Mouse (Mus musculus): ENCODE measurements around the gene Col4a1.
A peak's percentile ranks its signal among the peaks of the same experiment; 100 is the strongest.

Gene Col4a1

DNA sequence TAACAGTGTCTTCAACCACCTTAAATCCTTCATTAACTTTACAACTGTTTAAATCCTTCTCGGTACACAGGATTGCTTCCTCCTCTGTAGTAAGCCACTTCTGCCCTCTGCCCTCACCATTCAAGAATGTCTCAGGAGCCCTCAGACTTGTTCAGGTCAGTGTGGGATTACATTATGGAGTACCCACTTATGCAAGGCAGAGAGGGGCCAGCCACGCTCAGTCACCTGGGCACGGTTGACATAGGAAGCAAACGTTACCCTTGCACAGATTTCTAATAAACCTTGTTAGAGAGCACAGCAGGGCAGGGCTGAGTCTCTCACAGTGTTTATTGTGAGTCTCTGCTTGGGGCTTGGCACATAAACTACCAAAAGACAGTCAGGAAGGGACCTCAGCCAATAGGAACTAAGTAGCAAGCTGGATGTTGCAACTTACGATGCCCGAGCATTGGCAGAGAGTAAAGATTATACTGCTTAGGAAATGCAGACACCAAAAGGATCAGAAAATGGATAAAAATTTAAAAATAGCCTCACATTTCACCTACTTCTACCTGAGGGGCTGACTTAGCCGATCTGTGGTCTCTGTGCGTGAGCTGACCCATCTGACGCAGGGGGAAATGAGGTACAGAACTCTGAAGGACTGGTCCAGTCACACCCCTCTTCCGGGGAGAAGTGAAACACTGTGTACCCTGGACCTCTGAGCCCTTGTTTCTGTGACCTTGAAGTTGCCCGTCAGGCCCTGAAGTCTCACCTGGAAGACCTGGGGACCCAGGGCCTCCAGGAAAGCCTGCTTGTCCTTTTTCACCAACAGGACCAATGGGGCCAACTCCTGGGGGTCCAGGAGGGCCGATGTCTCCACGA, 86.8 kb downstream of the Col4a1 start:
- DNase-seq: no peak

- no peak for DNase-seq
Measured at GRCm38 (mm10) chr8:11224178-11224577, 88.4 kb downstream of the Col4a1 start.

- no peak for DNase-seq
Measured at GRCm38 (mm10) chr8:11221353-11221752, 91.3 kb downstream of the Col4a1 start.

DNA sequence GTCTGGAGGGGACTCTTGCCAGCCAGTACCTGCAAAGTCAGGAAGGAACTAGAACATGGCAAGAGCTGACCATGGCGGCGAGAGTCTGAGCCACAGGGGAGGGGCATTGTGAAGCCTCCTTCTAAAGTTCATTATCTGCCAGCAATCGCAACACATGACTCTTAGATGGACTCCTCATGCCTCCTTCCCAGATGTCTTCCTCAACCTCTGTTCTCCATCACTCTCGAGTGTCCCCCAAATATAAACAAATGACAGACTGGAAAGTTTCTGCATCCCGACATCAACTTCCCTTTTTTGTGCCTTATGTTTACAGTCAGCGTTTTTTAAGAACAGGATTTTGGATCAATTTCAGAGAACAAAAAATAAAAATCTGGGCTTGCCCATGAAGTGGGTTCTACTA, 93.3 kb downstream of the Col4a1 start:
- no peak for DNase-seq

DNA sequence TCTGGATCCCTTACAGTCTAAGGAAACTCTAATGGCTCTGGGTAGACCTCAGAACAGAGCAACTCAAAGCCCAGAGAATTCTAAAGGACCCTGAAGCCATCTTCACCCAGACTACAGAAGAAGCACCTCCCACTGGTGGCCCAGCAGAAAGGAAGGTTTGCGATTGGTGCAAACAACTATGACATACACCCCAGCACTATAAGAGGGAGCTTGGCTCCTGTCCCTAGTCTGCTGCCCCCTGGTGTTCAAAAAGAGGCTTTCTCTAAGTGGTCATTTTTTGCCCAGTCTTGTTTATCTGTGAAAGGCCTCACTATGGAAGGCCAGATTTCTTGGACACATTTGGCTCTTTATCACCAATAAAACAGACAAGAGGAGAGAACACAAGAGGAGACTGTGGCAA, 97.4 kb downstream of the Col4a1 start:
- DNase-seq: peak; percentile 52

DNA sequence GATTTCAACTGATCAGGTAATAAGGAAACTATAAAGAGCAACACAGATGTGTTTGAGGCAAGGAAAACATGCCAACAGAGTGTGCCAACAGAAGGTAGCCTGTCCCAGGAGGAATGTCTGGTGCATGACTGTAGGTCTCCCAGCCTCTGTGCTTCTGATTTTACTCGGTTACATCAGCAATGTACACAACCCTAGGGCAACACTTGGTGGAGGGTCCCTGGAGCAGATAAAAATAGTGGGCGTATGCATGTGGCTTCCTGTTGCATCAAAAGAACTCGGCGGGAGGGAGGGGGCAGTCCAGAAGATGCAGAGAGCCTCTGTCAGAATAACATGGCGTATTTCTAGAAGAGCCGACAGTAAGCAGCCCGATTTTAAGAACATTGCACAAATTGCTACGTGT, 106.1 kb downstream of the Col4a1 start:
- no peak for DNase-seq

GRCm38 (mm10) chr8:11205532-11205931, 107.1 kb downstream of the Col4a1 start:
- no peak for DNase-seq

GRCm38 (mm10) chr8:11203260-11204110, 109.1 kb downstream of the Col4a1 start:
- DNase-seq: peak; percentile 48

DNA sequence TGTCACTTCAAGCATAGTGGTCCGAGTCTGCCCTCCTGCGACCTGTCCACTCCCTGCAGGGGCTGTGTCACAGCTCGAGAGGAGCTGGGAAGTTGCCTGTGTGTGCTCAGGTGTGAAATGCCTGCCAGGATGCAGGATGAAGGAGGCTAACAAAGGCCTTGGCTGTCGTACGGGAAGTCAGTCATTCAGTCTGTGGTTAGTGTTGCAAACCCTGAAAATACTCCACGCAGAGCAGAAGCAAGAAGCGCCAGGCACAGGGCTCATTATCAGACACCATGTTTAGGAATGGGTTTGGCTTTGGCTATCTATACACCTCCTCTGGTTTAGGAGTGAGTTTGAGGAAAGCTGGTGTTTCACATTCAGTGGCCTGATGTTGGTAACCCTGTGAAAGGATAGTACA, 114.0 kb downstream of the Col4a1 start:
- no peak for DNase-seq

DNA sequence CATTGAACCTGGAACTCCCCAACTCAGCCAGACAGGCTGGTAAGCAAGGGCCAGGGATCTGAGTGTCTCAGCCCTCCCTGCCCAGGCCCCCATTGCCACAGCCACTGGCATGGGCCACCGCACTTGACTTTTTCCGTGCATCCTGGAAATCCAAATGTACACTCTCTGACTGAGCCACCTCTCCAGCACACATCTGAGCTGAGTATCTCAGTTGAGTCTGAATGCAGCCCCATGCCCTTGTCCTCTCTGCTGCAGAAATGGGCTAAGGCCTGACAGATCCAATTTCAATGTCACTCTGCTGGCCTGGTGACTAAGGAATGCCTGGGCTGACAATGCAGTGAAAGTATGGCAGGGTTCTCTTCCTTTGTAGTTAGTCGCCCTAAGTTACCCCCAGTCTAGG, 114.6 kb downstream of the Col4a1 start:
- DNase-seq: no peak

GRCm38 (mm10) chr8:11197261-11197660, 115.4 kb downstream of the Col4a1 start:
- no peak for DNase-seq

- no peak for DNase-seq
Measured at GRCm38 (mm10) chr8:11192719-11193324, 119.8 kb downstream of the Col4a1 start.

DNA sequence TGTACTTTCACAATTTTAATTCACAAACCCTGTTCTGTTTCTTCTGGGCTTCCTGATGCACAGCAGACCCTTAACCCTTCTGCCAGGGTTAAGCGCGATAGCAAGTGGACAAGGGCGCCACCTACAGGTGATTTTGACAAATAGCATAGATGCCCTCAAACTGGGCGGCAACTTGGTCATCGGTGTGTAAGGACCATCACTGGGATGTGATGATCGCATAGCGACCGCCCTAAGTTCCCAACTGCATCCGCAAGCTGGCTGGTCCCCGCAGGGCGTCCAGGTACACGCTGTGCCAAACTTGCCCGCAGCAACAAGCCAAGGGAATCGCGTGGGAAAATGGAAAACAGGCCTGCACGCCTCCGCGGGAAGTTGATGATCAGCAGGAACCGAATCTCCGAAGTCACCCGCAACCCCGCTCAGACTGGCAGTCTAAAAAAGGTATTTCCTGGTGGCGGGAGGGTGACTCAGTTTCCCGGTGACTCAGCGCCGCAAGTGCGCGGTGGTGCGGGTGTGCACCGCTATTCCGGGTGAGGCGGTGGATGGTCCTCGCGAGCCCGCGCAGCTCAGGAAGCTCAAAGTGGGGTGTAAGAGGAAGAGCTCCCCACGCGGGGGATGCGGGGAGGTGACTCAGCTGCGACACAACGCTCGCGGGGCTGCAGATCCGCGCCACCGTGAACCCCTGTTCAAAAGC, 124.9 kb downstream of the Col4a1 start:
- DNase-seq: peak; percentile 89

DNA sequence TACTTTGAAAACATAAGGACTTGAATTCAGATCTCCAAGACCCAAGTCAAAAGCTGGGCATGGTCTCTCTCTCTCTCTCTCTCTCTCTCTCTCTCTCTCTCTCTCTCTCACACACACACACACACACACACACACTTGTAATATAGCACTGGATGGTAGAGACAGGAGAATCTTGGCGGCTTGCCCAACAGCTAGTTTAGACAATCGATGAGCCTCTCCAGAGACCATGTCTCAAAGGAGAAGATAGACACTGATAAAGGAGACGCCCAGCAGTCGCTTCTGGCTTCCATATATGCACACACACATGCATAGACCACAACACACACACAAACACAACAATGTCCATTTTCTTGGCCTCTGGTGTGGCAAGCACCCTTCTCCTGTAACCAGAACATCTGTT, 126.2 kb downstream of the Col4a1 start:
- no peak for DNase-seq

DNA sequence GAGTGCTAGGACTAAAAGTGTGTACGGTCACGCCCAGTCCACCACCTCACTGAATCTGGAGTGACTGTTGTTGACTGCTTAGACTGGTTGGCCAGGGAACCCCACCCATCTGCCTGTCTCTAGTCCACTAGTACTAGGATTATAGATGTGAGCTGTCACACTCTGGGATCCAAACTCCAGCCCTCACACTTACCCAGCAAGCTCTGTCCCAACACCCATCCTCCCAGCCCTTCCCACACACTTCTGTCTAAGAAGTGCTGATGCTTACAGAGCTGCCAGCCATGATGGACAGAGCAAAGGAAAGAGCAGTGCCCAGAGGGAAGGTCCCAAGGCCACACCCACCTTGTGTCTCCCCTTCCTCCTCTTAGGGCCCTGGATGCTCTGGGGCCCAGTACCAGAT, 127.0 kb downstream of the Col4a1 start:
- peak; percentile 38 for DNase-seq

DNA sequence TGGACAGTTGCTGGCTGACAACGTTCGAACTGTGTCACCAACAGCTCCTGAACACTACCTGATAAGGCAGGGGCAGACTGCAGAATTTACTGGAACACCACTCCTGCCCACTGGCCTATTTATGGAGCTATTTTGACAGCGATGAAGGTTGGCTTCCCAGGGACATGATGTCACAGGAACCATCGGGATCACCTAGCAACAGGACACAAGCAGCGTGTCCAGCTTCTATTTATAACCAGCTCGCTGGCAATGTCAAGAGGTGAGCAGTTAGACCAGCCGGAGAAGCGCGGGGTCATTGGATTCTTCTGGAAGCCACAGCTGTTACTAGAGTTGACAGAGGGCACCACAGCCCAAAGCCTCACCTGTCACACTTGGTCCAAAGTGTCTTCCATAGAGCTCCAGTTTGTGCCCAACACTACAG, 129.0 kb downstream of the Col4a1 start:
- no peak for DNase-seq

DNA sequence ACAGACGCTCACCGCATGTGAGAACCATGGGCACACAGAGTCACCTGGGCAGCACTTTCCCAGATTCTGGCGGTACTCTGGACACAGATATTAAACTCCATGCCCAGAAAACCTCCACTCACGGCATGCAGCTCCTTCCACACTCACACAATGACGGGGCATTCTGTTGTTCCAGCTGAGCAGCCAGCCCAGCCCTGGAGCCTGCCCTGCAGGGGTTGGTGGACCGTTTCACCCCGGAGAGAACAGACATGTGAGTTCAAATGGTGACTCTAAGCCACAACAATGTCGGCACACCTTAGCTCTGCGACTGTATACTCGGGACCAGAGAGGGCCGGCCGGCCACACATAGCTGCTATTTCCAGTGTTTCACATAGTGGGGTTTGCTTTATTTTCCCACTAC, 130.0 kb downstream of the Col4a1 start:
- DNase-seq: no peak

GRCm38 (mm10) chr8:11182148-11182484, 130.5 kb downstream of the Col4a1 start:
- no peak for DNase-seq

GRCm38 (mm10) chr8:11181420-11182147, 131.0 kb downstream of the Col4a1 start:
- DNase-seq: no peak

GRCm38 (mm10) chr8:11179869-11180268, 132.8 kb downstream of the Col4a1 start:
- no peak for DNase-seq

GRCm38 (mm10) chr8:11176393-11176792, 136.2 kb downstream of the Col4a1 start:
- no peak for DNase-seq

Measured in right cerebral cortex, adult 18-20 months (tissue).